Mouse (Mus musculus) adrenal gland, adult 2 months (tissue): ENCODE data around the gene Nr1h2. TPM values are rescaled to one million over a fixed set of nuclear protein-coding genes. Genes with fewer than 3 reads are reported as not detected.

ENCODE experiments used
- DNase-seq: peaks from one replicate; pipeline ENCODE4 v3.0.0; 2021
- microRNA-seq, 2 experiments: library from miRNA; unstranded; fragments of <30 nt; microRNA quantifications; one replicate each; pipeline ENCODE4 v1.2.0; 2021
- polyA plus RNA-seq: library from polyadenylated mRNA; depleted of rRNA; stranded (reverse); fragments of >200 nt; gene quantifications from 2 replicates; pipeline ENCODE4 v1.2.3, GENCODE M21; 2012; rRNA removed
- total RNA-seq, 2 experiments: library from RNA; stranded (reverse); gene quantifications; 2 replicates each; pipeline ENCODE4 v1.2.3; 2021

Gene Nr1h2
- total and polyA plus RNA-seq, 3 experiments = 106 to 306 (median 125) TPM

DNA sequence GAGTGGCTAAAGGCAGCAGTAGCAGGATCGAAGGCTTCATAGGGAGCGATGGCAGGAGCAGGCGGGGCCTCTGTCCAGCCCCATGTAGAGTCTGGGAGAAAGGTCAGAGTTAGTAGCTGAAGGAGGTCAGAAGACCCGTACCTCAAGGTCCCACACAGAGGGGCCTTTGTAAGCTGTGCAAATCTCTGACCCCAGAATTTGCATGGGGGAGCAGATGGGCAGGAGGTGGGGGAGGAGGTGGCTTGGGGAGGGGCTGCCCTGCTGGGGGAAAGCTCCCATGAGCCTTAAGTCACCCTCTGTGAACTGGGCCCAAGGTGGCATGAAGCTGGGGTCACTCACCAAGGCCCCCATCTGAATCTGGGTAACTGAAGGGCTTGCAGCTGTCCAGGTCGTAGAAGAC is 24.2 kb downstream of the Nr1h2 start:
- DNase-seq = no peak

DNA sequence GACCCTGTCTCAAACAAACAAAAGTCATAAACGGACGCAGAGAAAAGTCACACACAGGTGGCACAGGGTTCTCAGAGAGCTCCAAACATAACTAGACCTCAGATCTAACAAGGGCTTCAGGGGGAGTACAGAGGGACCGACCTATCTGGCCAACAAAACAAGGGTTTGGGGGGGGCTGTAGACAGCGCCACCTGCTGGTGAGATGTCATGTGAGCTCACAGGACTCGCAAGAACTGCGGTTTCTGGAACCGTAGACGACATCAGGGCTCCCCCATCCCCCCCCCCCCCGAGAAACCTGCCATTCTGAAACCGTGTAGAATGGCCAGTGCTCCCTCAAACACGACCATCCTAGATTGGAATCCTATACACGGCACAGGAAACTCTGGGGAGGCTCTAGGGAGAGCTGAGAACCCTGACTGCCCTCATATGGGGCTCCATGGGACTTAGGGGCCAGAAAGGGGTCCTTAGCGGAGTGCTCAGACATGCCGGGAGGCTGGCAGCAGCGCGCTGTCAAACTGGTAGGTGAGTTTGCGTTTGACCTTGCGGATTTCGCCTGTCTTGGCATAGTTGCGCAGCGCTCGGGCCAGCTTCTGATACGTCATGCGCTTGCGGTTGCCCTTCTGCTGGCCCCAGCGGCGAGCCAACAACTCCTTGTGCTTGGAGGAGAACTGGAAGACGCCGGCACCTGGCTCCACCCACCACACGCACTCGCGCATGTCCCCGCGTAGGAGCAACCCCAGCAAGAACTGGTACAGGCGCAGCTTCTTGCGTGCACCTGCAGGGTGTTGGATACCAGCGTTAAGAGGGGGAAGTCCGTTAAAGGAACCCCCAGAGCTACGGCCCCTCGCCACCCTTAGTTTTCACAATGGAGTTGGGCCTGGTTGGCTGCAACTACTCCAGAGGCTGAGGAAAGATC is 26.0 kb downstream of the Nr1h2 start:
- peak; percentile 82 for DNase-seq

DNA sequence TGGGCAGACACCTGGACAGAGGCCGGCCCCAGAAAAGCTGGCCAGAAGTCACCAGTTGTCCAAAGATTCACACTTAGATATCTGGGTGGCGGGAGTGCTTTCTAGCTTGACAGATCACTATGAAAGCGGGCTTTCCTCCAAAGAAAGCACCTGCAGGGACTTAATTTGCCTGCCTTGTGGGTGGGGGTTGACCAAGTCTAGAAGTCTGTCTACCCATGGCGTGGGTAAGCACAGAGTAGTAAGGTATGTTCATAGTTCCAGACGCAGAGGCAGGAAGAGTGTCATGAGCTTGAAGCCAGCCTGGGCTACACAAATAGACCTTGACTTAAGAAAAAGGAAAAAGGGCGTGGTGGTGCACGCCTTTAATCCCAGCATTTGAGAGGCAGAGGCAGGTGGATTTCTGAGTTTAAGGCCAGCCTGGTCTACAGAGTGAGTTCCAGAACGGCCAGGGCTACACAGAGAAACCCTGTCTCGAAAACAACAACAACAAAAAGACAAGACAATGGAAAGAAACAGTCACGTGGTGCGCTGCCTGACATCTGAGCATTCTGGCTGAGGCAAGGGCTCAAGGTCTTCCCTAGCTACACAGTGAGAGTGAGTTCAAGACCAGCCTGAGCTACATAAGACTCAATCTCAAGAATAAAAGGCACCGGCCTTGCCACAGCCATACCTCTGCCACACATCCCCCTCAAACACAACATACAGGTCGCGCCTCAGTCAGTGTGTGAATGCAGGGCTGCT is 27.2 kb downstream of the Nr1h2 start:
- DNase-seq = no peak

DNA sequence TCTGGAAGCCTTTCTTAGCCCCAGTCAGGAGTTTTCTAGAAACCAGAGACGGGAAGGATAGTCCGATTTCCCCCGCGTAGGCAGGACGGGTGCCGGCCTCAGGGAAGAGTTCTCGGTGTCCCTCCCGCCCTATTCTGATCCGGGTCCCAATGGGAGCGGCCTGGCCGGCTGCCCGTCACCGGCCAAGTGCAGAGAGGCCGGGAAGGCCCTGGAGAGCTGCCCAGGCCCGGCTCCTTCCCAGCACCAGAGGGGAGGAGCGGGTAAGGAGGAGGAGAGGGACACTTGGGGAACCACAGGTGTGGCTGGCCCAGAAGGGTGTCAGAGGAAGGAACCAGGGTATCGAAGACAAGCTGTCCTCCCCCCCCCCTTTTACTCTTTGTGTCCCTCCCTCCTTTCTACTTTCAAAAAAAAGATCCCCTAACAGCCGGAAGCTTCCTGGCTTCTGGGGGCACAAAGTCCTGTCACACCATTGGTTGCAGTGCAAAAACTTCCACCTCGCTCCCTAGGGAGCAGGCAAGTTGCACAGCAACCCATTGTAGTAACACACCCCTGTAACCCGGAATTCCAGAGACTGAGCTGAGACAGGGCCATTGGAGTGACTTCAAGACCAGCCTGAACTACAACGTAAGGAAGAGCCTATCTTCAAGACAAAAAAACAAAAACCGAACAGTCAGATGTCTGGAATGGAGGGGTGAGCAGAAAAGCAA is 28.5 kb downstream of the Nr1h2 start:
- DNase-seq = peak; percentile 92

DNA sequence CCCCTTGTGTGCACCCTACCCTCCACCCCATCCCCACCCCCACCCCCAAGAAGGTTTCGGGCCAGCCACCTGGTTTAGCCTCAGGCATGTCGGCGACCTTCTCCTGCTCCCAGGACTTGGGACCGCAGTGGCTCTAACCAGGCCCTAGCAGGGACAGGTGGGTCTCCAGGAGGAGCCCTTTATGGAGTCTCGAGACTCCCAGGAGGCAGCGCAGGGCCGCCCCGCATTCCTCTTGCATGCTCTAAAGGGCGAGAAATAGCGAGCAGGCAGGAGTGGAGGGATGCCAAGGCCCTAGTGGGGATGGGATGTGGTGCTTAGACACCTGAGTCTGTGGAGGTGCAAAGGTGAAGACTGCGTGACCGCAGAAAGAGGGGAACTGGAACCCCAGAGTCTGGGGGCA is 29.2 kb downstream of the Nr1h2 start, which contains the start of gene Mybpc2:
TSS of gene Mybpc2 (minus strand) at position 155 of the 400 bp plus-strand sequence.
- DNase-seq = no peak

DNA sequence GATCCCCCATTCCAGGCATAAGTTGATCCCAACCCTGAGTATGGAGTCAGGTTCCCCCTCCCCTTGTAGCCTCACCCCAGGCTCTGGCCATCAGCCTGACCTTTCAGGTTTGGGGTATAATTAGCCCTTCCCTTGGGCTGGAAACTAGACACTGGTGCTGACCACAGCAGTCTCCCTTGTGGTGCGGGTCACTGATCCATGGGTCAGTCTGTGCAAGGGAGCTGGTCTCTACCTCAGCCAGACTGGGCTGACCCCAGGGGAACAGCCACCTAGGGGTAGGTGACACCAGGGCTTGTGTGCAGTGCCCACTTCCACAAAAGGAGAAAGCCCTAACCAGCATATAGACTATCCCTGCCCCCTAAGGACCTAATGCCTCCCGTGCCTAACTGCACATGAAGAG is 30.7 kb downstream of the Nr1h2 start:
- no peak for DNase-seq

DNA sequence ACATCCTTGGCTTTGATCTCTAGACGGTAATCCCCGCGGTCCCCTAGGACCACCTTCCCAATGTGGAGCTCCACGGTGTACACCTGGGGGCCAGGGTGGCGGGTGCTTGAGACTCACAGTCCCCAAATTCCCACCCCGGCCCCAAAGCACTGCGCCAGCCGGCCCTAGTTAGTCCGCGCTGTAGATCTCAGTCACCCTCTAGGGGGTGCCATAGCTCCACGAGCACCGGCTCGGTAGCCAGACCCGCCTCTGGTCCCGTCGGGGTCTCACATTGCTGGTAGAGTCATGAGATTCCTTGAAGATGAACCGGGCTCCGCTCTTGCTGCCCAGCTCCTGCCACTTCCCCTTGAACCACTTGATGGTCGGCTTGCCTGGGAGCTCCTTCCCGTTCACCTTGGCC is 32.0 kb downstream of the Nr1h2 start:
- DNase-seq = peak; percentile 54

DNA sequence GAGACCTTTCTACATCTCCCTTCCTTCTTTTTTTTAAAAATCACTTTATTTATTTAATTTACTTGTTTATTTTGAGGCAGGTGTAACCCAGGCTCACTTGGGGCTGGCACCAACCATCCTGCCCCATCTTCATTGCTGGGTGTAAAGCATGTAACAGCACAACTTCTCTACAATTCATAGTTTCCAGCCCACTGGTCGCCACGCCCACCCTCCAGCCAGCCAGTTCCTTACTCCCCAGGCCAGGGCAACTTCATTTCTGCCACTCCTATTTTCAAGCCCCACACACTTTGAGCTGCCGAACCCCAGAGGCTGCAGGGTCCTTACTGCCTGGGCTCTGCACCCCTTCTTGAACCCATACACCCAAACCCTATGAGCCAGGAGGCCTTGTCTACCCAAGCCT is 32.8 kb downstream of the Nr1h2 start:
- no peak for DNase-seq

DNA sequence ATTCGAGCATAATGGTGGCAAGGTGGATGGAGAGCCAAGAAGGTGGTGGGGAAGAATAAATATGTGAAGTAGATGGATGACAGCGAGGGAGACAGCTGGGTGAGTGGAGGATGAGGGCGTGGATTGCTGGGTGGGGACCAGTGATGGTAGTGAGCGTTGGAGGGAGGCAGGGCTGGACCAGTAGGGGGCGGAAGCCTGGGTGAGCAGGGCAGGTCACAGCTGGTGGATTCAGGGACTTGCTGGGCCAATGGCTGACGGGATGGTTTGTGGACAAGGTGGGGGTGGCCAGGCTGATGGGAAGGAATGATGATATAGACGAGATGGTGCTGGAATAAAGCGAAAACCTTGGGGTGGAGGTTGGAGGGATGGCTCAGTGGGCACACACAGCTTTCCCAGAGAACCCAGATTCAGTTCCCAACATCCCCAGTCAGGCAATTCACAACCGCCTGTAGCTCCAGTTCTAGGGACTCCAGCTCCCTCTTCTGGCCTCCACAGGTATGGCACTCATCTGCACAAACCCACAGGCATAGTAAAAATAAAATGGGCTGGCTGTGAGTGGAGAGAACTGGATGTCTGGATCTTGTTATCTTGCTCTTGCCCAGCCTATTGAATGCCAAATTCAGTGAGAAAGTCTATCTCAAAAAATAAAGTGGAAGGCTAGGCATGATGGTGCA is 34.4 kb downstream of the Nr1h2 start:
- DNase-seq = no peak

DNA sequence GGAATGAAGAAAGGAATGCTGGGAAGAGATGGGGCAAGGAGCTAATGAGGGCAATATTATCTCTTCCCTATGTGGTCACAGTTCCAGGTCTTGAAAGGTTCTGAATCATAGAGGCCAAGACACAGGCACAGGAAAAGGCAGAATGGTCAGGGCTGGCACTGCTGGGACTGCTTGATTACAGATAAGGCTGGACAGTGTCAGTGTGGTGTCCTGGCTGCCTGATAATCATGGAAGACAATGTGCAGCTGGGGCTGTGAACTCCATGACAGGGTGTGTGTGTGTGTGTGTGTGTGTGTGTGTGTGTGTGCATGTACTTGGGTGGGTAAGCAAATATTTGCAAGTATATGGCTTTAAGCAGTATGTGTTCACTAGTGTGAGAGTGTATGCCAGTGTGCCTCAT is 46.3 kb downstream of the Nr1h2 start:
- DNase-seq = no peak

DNA sequence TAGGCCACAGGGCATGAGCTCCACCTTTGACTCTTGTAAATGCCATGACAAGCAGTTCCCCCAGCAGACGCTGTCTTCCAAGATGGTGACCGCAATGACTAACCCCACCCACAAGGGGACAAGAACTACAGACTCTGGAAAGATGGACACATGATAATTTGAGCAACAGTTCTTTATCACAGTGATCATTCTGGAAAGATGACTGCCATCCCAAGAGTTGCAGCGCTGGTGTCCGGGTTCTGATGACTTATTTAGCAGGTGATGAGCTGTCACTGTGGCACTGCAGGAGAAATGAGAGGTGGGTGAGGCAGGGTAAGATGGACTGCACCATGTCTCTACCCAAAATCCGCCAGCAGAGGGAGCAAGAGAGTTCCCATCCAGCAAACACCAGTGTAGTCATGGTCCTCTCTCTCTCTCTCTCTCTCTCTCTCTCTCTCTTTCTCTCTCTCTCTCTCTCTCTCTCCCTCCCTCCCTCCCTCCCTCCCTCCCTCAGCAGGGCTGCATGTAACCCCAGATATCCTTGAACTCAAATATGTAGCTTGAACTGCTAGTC is 52.1 kb downstream of the Nr1h2 start:
- peak; percentile 56 for DNase-seq

DNA sequence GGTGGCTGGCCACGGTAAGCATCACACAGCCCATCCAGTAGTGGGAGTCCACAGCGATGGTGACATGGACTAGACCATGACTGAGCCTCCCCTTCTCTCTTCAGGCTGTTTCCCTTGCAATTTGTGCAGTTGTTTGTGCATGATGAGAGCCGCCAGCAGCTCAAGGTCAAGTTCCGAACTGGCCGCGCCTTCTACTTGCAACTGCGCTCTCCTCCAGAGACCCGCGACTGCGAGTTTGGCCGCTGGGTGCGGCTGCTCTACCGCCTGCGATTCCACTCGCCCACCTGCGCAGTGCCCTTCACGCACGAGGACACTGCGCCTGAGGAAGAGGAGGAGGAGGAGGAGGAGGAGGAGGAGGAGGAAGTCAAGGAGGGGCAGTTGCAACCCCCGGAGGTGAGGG is 53.7 kb downstream of the Nr1h2 start:
- no peak for DNase-seq

Small RNA genes within 50 kb of the gene (microRNA-seq; reads per million reads assigned to microRNA genes)
- gene Mir7053 = 0.22 to 0.41 reads per million in 2 experiments

Other genes with a start within 250 kb of the Nr1h2 start
- 1 to 10 TPM; 4.6 to 5.1 TPM for gene Clec11a, start 247.0 kb downstream of the Nr1h2 start, total RNA-seq
- gene Clec11a, start 247.0 kb downstream of the Nr1h2 start, polyA plus RNA-seq = 11.4 and 13.0 TPM in 2 replicates
- gene Shank1, start 243.7 kb downstream of the Nr1h2 start, total RNA-seq = 1 to 10 TPM; 8.0 to 9.1 TPM
- 2.5 and 2.9 TPM in 2 replicates for gene Shank1, start 243.7 kb downstream of the Nr1h2 start, polyA plus RNA-seq
- 1 to 10 TPM; 4.8 to 6.2 TPM for gene Syt3, start 169.8 kb downstream of the Nr1h2 start, total RNA-seq
- 12.1 and 16.0 TPM in 2 replicates for gene Syt3, start 169.8 kb downstream of the Nr1h2 start, polyA plus RNA-seq
- gene 1700008O03Rik, start 168.1 kb downstream of the Nr1h2 start, total RNA-seq = 1 to 10 TPM in 1 of 2 experiments, under 1 TPM in 1; 0.66 to 1.2 TPM
- gene 1700008O03Rik, start 168.1 kb downstream of the Nr1h2 start, polyA plus RNA-seq = 1.6 and 2.3 TPM in 2 replicates
- gene Lrrc4b, start 124.9 kb downstream of the Nr1h2 start, total RNA-seq = 1 to 10 TPM; 5.1 to 8.5 TPM
- gene Lrrc4b, start 124.9 kb downstream of the Nr1h2 start, polyA plus RNA-seq = 10.3 and 16.3 TPM in 2 replicates
- under 1 TPM in 1 of 2 experiments, not detected in 1; 0.75 TPM for gene Aspdh, start 88.6 kb downstream of the Nr1h2 start, total RNA-seq
- 0.91 and 2.4 TPM in 2 replicates for gene Aspdh, start 88.6 kb downstream of the Nr1h2 start, polyA plus RNA-seq
- gene Josd2, start 86.0 kb downstream of the Nr1h2 start, total RNA-seq = 10 to 100 TPM; 51.2 to 61.7 TPM
- gene Josd2, start 86.0 kb downstream of the Nr1h2 start, polyA plus RNA-seq = 171 and 179 TPM in 2 replicates
- 100 to 1,000 TPM in 1 of 2 experiments, 10 to 100 TPM in 1; 77.9 to 101 TPM for gene Emc10, start 57.4 kb downstream of the Nr1h2 start, total RNA-seq
- 516 and 555 TPM in 2 replicates for gene Emc10, start 57.4 kb downstream of the Nr1h2 start, polyA plus RNA-seq
- 1 to 10 TPM; 8.3 to 9.1 TPM for gene Fam71e1, start 57.4 kb downstream of the Nr1h2 start, total RNA-seq
- 28.6 and 30.9 TPM in 2 replicates for gene Fam71e1, start 57.4 kb downstream of the Nr1h2 start, polyA plus RNA-seq
- under 1 TPM in 1 of 2 experiments, not detected in 1; 0.24 TPM for gene Mybpc2, start 29.3 kb downstream of the Nr1h2 start, total RNA-seq
- not detected in 2 replicates for gene Mybpc2, start 29.3 kb downstream of the Nr1h2 start, polyA plus RNA-seq
- gene Spib, start 21.9 kb downstream of the Nr1h2 start, total RNA-seq = under 1 TPM; 0.31 to 0.40 TPM
- 0.58 and 0.66 TPM in 2 replicates for gene Spib, start 21.9 kb downstream of the Nr1h2 start, polyA plus RNA-seq
- gene Pold1, start 5.1 kb downstream of the Nr1h2 start, total RNA-seq = 10 to 100 TPM in 1 of 2 experiments, 1 to 10 TPM in 1; 8.0 to 17.3 TPM
- gene Pold1, start 5.1 kb downstream of the Nr1h2 start, polyA plus RNA-seq = 27.3 and 31.0 TPM in 2 replicates
- 1 to 10 TPM in 1 of 2 experiments, under 1 TPM in 1; 0.55 to 1.3 TPM for gene Napsa, start 18.4 kb upstream of the Nr1h2 start, total RNA-seq
- gene Napsa, start 18.4 kb upstream of the Nr1h2 start, polyA plus RNA-seq = 2.2 TPM in 2 replicates
- 1 to 10 TPM; 4.4 to 4.8 TPM for gene Kcnc3, start 36.7 kb upstream of the Nr1h2 start, total RNA-seq
- gene Kcnc3, start 36.7 kb upstream of the Nr1h2 start, polyA plus RNA-seq = 7.2 and 8.8 TPM in 2 replicates
- gene Myh14, start 116.9 kb upstream of the Nr1h2 start, total RNA-seq = 1 to 10 TPM; 3.2 to 5.6 TPM
- 1.2 and 1.7 TPM in 2 replicates for gene Myh14, start 116.9 kb upstream of the Nr1h2 start, polyA plus RNA-seq
- gene Izumo2, start 154.8 kb upstream of the Nr1h2 start, total RNA-seq = not detected
- gene Izumo2, start 154.8 kb upstream of the Nr1h2 start, polyA plus RNA-seq = not detected in 2 replicates
- 10 to 100 TPM; 49.2 to 61.1 TPM for gene Vrk3, start 194.5 kb upstream of the Nr1h2 start, total RNA-seq
- gene Vrk3, start 194.5 kb upstream of the Nr1h2 start, polyA plus RNA-seq = 44.1 and 48.4 TPM in 2 replicates
- gene Zfp473, start 197.1 kb upstream of the Nr1h2 start, total RNA-seq = under 1 TPM; 0.41 to 0.43 TPM
- gene Zfp473, start 197.1 kb upstream of the Nr1h2 start, polyA plus RNA-seq = 0.01 and 0.07 TPM in 2 replicates